Mouse (Mus musculus): ENCODE results near the gene Gm21677. TPM values are rescaled to one million over a fixed set of nuclear protein-coding genes. Genes with fewer than 3 reads are reported as not detected.
"Not testable (repeated sequence)": the region's sequence is repeated elsewhere in the genome, so short reads cannot be mapped to it uniquely, and the experiment has no call there.

The Gm21677 gene
- not detected in 2 replicates for polyA plus RNA-seq (2012; ENCODE audit: insufficient read depth, insufficient read length, low replicate concordance, missing spikeins)

DNA sequence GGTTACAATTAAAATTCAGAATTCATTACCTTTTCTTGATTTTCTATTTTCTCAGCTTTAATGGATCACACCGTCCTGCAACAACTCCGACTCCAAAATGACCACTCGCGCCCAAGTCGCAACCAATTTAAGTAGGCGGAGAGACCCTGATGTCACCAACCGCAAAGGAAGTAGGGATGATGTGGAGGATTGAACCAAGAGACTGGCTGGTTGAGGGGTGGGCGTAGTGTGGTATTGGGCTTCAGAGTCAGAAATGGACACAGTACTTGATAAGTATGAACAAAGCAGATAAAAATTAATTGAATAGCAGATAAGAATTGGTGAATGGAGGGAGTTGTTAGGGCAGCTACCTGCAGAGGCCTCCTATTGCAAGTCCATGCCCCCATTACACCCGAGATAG lies at the start of gene Gm21677:
Gm21677 (minus strand) TSS at position 101 of the 400 bp plus-strand sequence.
- not testable (repeated sequence) for H3K4me1 ChIP-seq (ENCODE audit: control insufficient read depth, insufficient read depth, low read length); H3K4me3 ChIP-seq (ENCODE audit: insufficient read depth, low read depth, low read length); H3K27ac ChIP-seq (ENCODE audit: insufficient read depth, low read depth, low read length)
- WGBS, result no CpG with 5 or more reads among the region's 9 CpGs

GRCm38 (mm10) chrY:3345229-3345628 lies 39.0 kb upstream of the Gm21677 start, which contains the start of gene Gm21693:
Gene Gm21693, minus strand, starts transcription at chrY:3345329.
- H3K4me1 ChIP-seq (ENCODE audit: control insufficient read depth, insufficient read depth, low read length); H3K27ac ChIP-seq (ENCODE audit: insufficient read depth, low read depth, low read length); H3K4me3 ChIP-seq (ENCODE audit: insufficient read depth, low read depth, low read length): not testable (repeated sequence)
- no CpG with 5 or more reads among the region's 9 CpGs for WGBS

DNA sequence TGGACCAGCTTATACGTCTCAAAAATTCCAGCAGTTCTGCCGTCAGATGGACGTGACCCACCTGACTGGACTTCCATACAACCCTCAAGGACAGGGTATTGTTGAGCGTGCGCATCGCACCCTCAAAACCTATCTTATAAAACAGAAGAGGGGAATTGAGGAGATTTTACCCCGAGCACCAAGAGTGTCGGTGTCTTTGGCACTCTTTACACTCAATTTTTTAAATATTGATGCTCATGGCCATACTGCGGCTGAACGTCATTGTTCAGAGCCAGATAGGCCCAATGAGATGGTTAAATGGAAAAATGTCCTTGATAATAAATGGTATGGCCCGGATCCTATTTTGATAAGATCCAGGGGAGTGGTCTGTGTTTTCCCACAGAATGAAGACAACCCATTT lies 34.4 kb upstream of the Gm21677 start:
- not testable (repeated sequence) for H3K27ac ChIP-seq (ENCODE audit: insufficient read depth, low read depth, low read length); H3K4me3 ChIP-seq (ENCODE audit: insufficient read depth, low read depth, low read length); H3K4me1 ChIP-seq (ENCODE audit: control insufficient read depth, insufficient read depth, low read length)
- 67% methylated on average over 1 of the region's 11 CpGs for WGBS

Other genes starting within 250 kb of the Gm21677 start
- not detected in 2 replicates for gene Gm21693, start 38.9 kb upstream of the Gm21677 start, polyA plus RNA-seq (2012; ENCODE audit: insufficient read depth, insufficient read length, low replicate concordance, missing spikeins)
- not detected in 2 replicates for gene Gm21704, start 103.7 kb upstream of the Gm21677 start, polyA plus RNA-seq (2012; ENCODE audit: insufficient read depth, insufficient read length, low replicate concordance, missing spikeins)
- gene Gm21708, start 103.7 kb upstream of the Gm21677 start, polyA plus RNA-seq (2012; ENCODE audit: insufficient read depth, insufficient read length, low replicate concordance, missing spikeins), result not detected in 2 replicates

Data from olfactory bulb, adult 2 months (tissue).